Mouse (Mus musculus): ENCODE data around the gene Fam168b.

Gene Fam168b

GRCm38 (mm10) chr1:34842887-34843618 is at the start of gene Fam168b:
Gene Fam168b (minus strand): TSS chr1:34843065.
- peak; percentile 90 for DNase-seq

- DNase-seq, result no peak
These were observed 49.6 kb upstream of the Fam168b start for GRCm38 (mm10) chr1:34892466-34892865.

GRCm38 (mm10) chr1:34891559-34892289 is 48.9 kb upstream of the Fam168b start:
- DNase-seq, result peak; percentile 74

- DNase-seq, result no peak
These were observed 40.9 kb upstream of the Fam168b start for GRCm38 (mm10) chr1:34883776-34884175.

GRCm38 (mm10) chr1:34879611-34880010 is 36.7 kb upstream of the Fam168b start:
- DNase-seq, result no peak

- no peak for DNase-seq
These were observed 30.7 kb upstream of the Fam168b start for GRCm38 (mm10) chr1:34873551-34873950.

- no peak for DNase-seq
These were observed 28.3 kb upstream of the Fam168b start for GRCm38 (mm10) chr1:34871170-34871569.

- no peak for DNase-seq
These were observed 26.4 kb upstream of the Fam168b start for GRCm38 (mm10) chr1:34869231-34869630.

GRCm38 (mm10) chr1:34868391-34868790 is 25.5 kb upstream of the Fam168b start:
- no peak for DNase-seq

GRCm38 (mm10) chr1:34867574-34867955 is 24.7 kb upstream of the Fam168b start:
- no peak for DNase-seq

- DNase-seq, result peak; percentile 87
These were observed 24.1 kb upstream of the Fam168b start for GRCm38 (mm10) chr1:34866815-34867573.

- DNase-seq, result no peak
These were observed 23.0 kb upstream of the Fam168b start for GRCm38 (mm10) chr1:34865866-34866265.

GRCm38 (mm10) chr1:34864243-34864642 is 21.4 kb upstream of the Fam168b start:
- no peak for DNase-seq

GRCm38 (mm10) chr1:34863323-34863722 is 20.5 kb upstream of the Fam168b start:
- DNase-seq, result no peak

- no peak for DNase-seq
These were observed 20.0 kb upstream of the Fam168b start for GRCm38 (mm10) chr1:34862877-34863276.

GRCm38 (mm10) chr1:34860205-34860604 is 17.3 kb upstream of the Fam168b start:
- DNase-seq, result no peak

- DNase-seq, result no peak
These were observed 16.9 kb upstream of the Fam168b start for GRCm38 (mm10) chr1:34859761-34860160.

- no peak for DNase-seq
These were observed 15.8 kb upstream of the Fam168b start for GRCm38 (mm10) chr1:34858671-34859070.

- no peak for DNase-seq
These were observed 12.3 kb upstream of the Fam168b start for GRCm38 (mm10) chr1:34855056-34855739.

- no peak for DNase-seq
These were observed 10.9 kb upstream of the Fam168b start for GRCm38 (mm10) chr1:34853786-34854185.

GRCm38 (mm10) chr1:34852116-34852878 is 9.4 kb upstream of the Fam168b start:
- DNase-seq, result no peak

- peak; percentile 63 for DNase-seq
These were observed 8.7 kb upstream of the Fam168b start for GRCm38 (mm10) chr1:34851562-34851961.
